Mouse (Mus musculus): ENCODE data around the gene Fcna.

GRCm38 (mm10) chr2:25627811-25628210, at the start of gene Fcna:
- TF ChIP-seq CTCF (IDR thresholded peaks at IDR 0.05; ENCODE audit: control insufficient read depth, insufficient read depth, insufficient read length) (no peak), USF1 (IDR thresholded peaks at IDR 0.05; ENCODE audit: low read depth) (no peak), CEBPB (IDR thresholded peaks at IDR 0.05; ENCODE audit: low read depth) (no peak), MAX (IDR thresholded peaks at IDR 0.05) (no peak), MYOD1 (IDR thresholded peaks at IDR 0.05; ENCODE audit: control insufficient read depth, insufficient read length, low read depth) (no peak), MYOG (IDR thresholded peaks at IDR 0.05; ENCODE audit: control insufficient read depth, extremely low read depth, insufficient read length) (no peak), FOSL1 (IDR thresholded peaks at IDR 0.05; ENCODE audit: insufficient read depth, low read length, poor library complexity, severe bottlenecking) (no peak)
